ENCODE assay signal across 7 mouse cellular contexts in the genomic region with DNA sequence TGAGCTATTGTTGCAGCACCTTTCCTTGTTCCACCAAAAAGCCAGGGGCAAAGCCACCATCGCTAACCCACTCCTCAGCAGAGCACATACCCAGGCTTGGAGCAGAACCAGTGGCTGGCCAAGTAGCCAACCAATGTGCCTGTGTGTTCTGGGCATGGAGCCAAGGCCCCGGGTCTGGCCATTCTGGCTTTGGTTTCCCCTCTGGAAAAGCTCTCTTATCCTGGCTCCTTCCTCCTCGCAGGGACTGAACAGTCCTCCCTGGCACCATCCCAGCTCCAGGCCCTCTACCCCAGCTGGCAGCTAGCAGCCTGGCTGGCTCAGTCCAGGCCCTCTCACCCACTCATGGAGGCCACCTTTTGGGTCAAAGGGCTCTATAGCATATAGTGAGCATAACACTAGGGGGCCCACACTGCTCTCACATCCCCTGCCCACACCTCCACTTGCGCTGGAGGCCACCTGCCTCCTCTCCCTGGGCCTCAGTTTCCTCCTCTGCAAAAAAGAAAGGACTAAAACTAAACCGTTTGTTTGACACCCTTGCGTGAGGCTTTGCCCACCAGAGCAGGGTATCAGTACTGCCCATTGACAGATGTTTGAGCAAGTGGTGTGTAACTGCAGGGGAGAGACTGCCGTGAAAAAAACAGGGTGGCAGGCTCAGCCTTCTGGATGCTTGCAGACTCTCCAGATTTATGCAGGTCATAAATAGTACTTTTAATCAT. TPM values are rescaled to one million over a fixed set of nuclear protein-coding genes. Genes with fewer than 3 reads are reported as not detected.
DNase-seq lines count a peak whose midpoint lies in the region; ATAC-seq and TF ChIP-seq lines count a peak whose summit lies in the region.

No protein-coding gene starts in this region.

- H3K27ac ChIP-seq in embryonic facial prominence, embryonic 12.5 days = peak overlapping the region; percentile 69
- H3K27ac ChIP-seq in heart, adult 2 months = peak overlapping the region; percentile 55
- no peak overlapping the region for H3K27ac ChIP-seq in kidney, adult 2 months (ENCODE audit: insufficient read depth, low read depth, low read length)
- H3K27ac ChIP-seq in limb, embryonic 12.5 days = peak overlapping the region; percentile 88
- peak overlapping the region; percentile 80 for H3K27ac ChIP-seq in midbrain, embryonic 16.5 days (ENCODE audit: low read length)

- peak; percentile 84 to 88 for DNase-seq in adrenal gland, postnatal 36 days
- peak; percentile 72 to 84 for DNase-seq in heart, adult 2 months
- DNase-seq in kidney, adult 2 months = peak; percentile 92
- peak; percentile 56 for DNase-seq in urinary bladder, postnatal 25 days (ENCODE audit: low spot score)

- no peak for TF ChIP-seq CTCF in heart, adult 2 months (IDR thresholded peaks at IDR 0.05)
- no peak for TF ChIP-seq CTCF in kidney, adult 2 months (conservative IDR thresholded peaks at IDR 0.05; ENCODE audit: insufficient read depth, insufficient read length, low read depth, low read length)

- peak overlapping the region; percentile 49 for H3K9ac ChIP-seq in embryonic facial prominence, embryonic 12.5 days
- H3K9ac ChIP-seq in heart, adult 2 months (ENCODE audit: low read depth, low read length) = peak overlapping the region; percentile 35
- peak overlapping the region; percentile 56 for H3K9ac ChIP-seq in limb, embryonic 12.5 days (replicated peaks)
- peak overlapping the region; percentile 60 for H3K9ac ChIP-seq in midbrain, embryonic 16.5 days (ENCODE audit: low read depth, low read length)

- 0 out of 2 replicates have a peak, but pooled peaks have one; percentile 18 for TF ChIP-seq EP300 in heart, adult 2 months (IDR thresholded peaks at IDR 0.05; ENCODE audit: insufficient read depth, low read depth, low read length)

- peaks cover 27% of the 10 kb centered on the region for H3K36me3 ChIP-seq in embryonic facial prominence, embryonic 12.5 days
- H3K36me3 ChIP-seq in heart, adult 2 months (ENCODE audit: control insufficient read depth, insufficient read depth, low read length) = no peaks in the 10 kb centered on the region
- no peaks in the 10 kb centered on the region for H3K36me3 ChIP-seq in kidney, adult 2 months (ENCODE audit: control insufficient read depth, insufficient read depth, low read length)
- H3K36me3 ChIP-seq in limb, embryonic 12.5 days = peaks cover 32% of the 10 kb centered on the region
- H3K36me3 ChIP-seq in midbrain, embryonic 16.5 days (ENCODE audit: control insufficient read depth, insufficient read depth, low read length) = peaks cover 8% of the 10 kb centered on the region; the same call in 1 of the 2 replicates

- peak overlapping the region; percentile 71 for H3K4me2 ChIP-seq in embryonic facial prominence, embryonic 12.5 days (replicated peaks)
- peak overlapping the region; percentile 78 for H3K4me2 ChIP-seq in limb, embryonic 12.5 days
- peak overlapping the region; percentile 70 for H3K4me2 ChIP-seq in midbrain, embryonic 16.5 days (ENCODE audit: low read length)

- H3K27me3 ChIP-seq in embryonic facial prominence, embryonic 12.5 days = no peaks in the 10 kb centered on the region
- no peaks in the 10 kb centered on the region for H3K27me3 ChIP-seq in heart, adult 2 months (ENCODE audit: control insufficient read depth, insufficient read depth, low read length)
- H3K27me3 ChIP-seq in kidney, adult 2 months (replicated peaks; ENCODE audit: control insufficient read depth, insufficient read depth, low read length) = no peaks in the 10 kb centered on the region
- H3K27me3 ChIP-seq in limb, embryonic 12.5 days = no peaks in the 10 kb centered on the region
- no peaks in the 10 kb centered on the region for H3K27me3 ChIP-seq in midbrain, embryonic 16.5 days (ENCODE audit: control insufficient read depth, insufficient read depth, low read depth, low read length)

- H3K9me3 ChIP-seq in embryonic facial prominence, embryonic 12.5 days = no peaks in the 10 kb centered on the region
- no peaks in the 10 kb centered on the region for H3K9me3 ChIP-seq in limb, embryonic 12.5 days
- H3K9me3 ChIP-seq in midbrain, embryonic 16.5 days (replicated peaks; ENCODE audit: control insufficient read depth, low read length, poor library complexity, severe bottlenecking) = no peaks in the 10 kb centered on the region

- no peaks in the 10 kb centered on the region; the same call in 1 of the 2 replicates for H3K79me2 ChIP-seq in heart, adult 2 months (replicated peaks; ENCODE audit: control insufficient read depth, insufficient read depth, low read length)

- WGBS in embryonic facial prominence, embryonic 12.5 days = 46% methylated on average over 7 of the region's 7 CpGs
- 29% methylated on average over 7 of the region's 7 CpGs for WGBS in heart, adult 2 months
- 31% methylated on average over 7 of the region's 7 CpGs for WGBS in kidney, adult 2 months
- WGBS in limb, embryonic 12.5 days = 40% methylated on average over 7 of the region's 7 CpGs
- 29% methylated on average over 7 of the region's 7 CpGs for WGBS in midbrain, embryonic 16.5 days

- TF ChIP-seq POLR2A in heart, adult 2 months (IDR thresholded peaks at IDR 0.05; ENCODE audit: insufficient read depth, low read depth, low read length) = no peak
- TF ChIP-seq POLR2A in kidney, adult 2 months (IDR thresholded peaks at IDR 0.05; ENCODE audit: low read depth, low read length) = no peak

- ATAC-seq in embryonic facial prominence, embryonic 12.5 days (ENCODE audit: insufficient number of reproducible peaks, insufficient read depth, low FRiP score, low TSS enrichment) = no peak
- ATAC-seq in limb, embryonic 12.5 days (ENCODE audit: insufficient number of reproducible peaks, insufficient read depth, low FRiP score, low TSS enrichment, low read depth) = no peak
- ATAC-seq in midbrain, embryonic 16.5 days = peak; percentile 66; the same call in 1 of the 2 replicates

- intact Hi-C loops in heart, adult 2 months (cut with DNase I) = no loop called here

- H3K4me1 ChIP-seq in embryonic facial prominence, embryonic 12.5 days = peaks cover 57% of the 10 kb centered on the region
- H3K4me1 ChIP-seq in heart, adult 2 months (ENCODE audit: control insufficient read depth, insufficient read depth, low read length) = peaks cover 24% of the 10 kb centered on the region
- peaks cover 30% of the 10 kb centered on the region for H3K4me1 ChIP-seq in kidney, adult 2 months (ENCODE audit: control insufficient read depth, insufficient read depth, low read length)
- peaks cover 77% of the 10 kb centered on the region for H3K4me1 ChIP-seq in limb, embryonic 12.5 days (replicated peaks)
- peaks cover 41% of the 10 kb centered on the region for H3K4me1 ChIP-seq in midbrain, embryonic 16.5 days (ENCODE audit: control insufficient read depth, insufficient read depth, low read length)

- peak overlapping the region; percentile 32 for H3K4me3 ChIP-seq in embryonic facial prominence, embryonic 12.5 days
- peak overlapping the region; percentile 55 for H3K4me3 ChIP-seq in heart, adult 2 months
- peak overlapping the region; percentile 4; the same call in 1 of the 2 replicates for H3K4me3 ChIP-seq in kidney, adult 2 months (ENCODE audit: insufficient read depth, low read depth, low read length)
- peak overlapping the region; percentile 46 for H3K4me3 ChIP-seq in limb, embryonic 12.5 days (replicated peaks)
- peak overlapping the region; percentile 44 for H3K4me3 ChIP-seq in midbrain, embryonic 16.5 days (ENCODE audit: low read depth, low read length)

RNA-seq across cellular contexts. Expression of a gene that starts 13.0 kb away (rescaled TPM):
- total RNA-seq in adrenal gland, postnatal 36 days (2021) = 100 to 1,000 TPM; 160 to 181 TPM
- 54.8 and 56.6 TPM in 2 replicates for polyA plus RNA-seq in embryonic facial prominence, embryonic 12.5 days (2016; fragmentation: Nextera tagmentation; extraction: Ambion mirVana)
- 10 to 100 TPM; 25.3 to 35.4 TPM for total RNA-seq in heart, adult 2 months (2021)
- 42.6 and 54.0 TPM in 2 replicates for polyA plus RNA-seq in heart, adult 2 months (2012; rRNA removed)
- polyA plus RNA-seq in kidney, adult 2 months (2012; rRNA removed) = 89.1 and 123 TPM in 2 replicates
- 54.1 and 61.2 TPM in 2 replicates for polyA plus RNA-seq in limb, embryonic 12.5 days (2016; fragmentation: Nextera tagmentation; extraction: Ambion mirVana)
- 31.9 and 34.1 TPM in 2 replicates for polyA plus RNA-seq in midbrain, embryonic 16.5 days (2015; fragmentation: Nextera tagmentation; extraction: Ambion mirVana)

Comparison
In these comparisons a context has a peak if more than half of its experiments do, and no peak if none do; other contexts are left out.
1. H3K4me3 ChIP-seq: peak in every context shown above with its lines; median percentile 55 in heart, adult 2 months; 46 in limb, embryonic 12.5 days; 44 in midbrain, embryonic 16.5 days; 32 in embryonic facial prominence, embryonic 12.5 days; 4 in kidney, adult 2 months.